Mouse (Mus musculus): Measurements from ENCODE around the gene Ccdc28b. TPM values are rescaled to one million over a fixed set of nuclear protein-coding genes. Genes with fewer than 3 reads are reported as not detected.

Gene Ccdc28b
- total and polyA plus RNA-seq, 3 experiments, result 18.3 to 29.1 TPM; not detected in 1

GRCm38 (mm10) chr4:129626035-129626434 lies 2.3 kb upstream of the Ccdc28b start:
- peaks cover 4 to 9% of the 10 kb centered on the region in 2 experiments for H3K36me3 ChIP-seq (ENCODE audit: control insufficient read depth in 1 of 2, insufficient read depth in 2 of 2, low read length in 2 of 2)
- no peaks in the 10 kb centered on the region for H3K27me3 ChIP-seq (ENCODE audit: control insufficient read depth in 1 of 2, insufficient read depth in 2 of 2, low read length in 2 of 2)
- no peak overlapping the region for H3K9ac ChIP-seq (ENCODE audit: control insufficient read depth, low read depth, low read length, poor library complexity, severe bottlenecking)
- no peaks in the 10 kb centered on the region for H3K9me3 ChIP-seq (replicated peaks; ENCODE audit: insufficient read depth, low read length)
- H3K4me1 ChIP-seq (ENCODE audit: control insufficient read depth in 1 of 2, insufficient read depth in 2 of 2, low read length in 2 of 2), result peaks cover 3 to 17% of the 10 kb centered on the region in 2 experiments; a peak in 3 of 4 replicates
- H3K79me2 ChIP-seq (ENCODE audit: control insufficient read depth, insufficient read depth, low read length, poor library complexity), result no peaks in the 10 kb centered on the region; the same call in 1 of the 2 replicates
- H3K4me3 ChIP-seq (ENCODE audit: control insufficient read depth in 1 of 2, insufficient read depth in 1 of 2, low read depth in 2 of 2, low read length in 2 of 2), result no peak overlapping the region
- TF ChIP-seq TCF12 (IDR thresholded peaks at IDR 0.05; ENCODE audit: low read depth, low read length), result no peak
- no peak for TF ChIP-seq ELF1 (IDR thresholded peaks at IDR 0.05; ENCODE audit: low read depth, low read length)
- TF ChIP-seq CHD2 (IDR thresholded peaks at IDR 0.05; ENCODE audit: low read length), result no peak
- TF ChIP-seq HCFC1 (IDR thresholded peaks at IDR 0.05; ENCODE audit: low read depth, low read length), result no peak
- TF ChIP-seq E2F4 (IDR thresholded peaks at IDR 0.05; ENCODE audit: borderline replicate concordance, low read depth, low read length), result no peak
- no peak for TF ChIP-seq KAT2A (conservative IDR thresholded peaks at IDR 0.05; ENCODE audit: low read depth, low read length)
- TF ChIP-seq POLR2AphosphoS2 (IDR thresholded peaks at IDR 0.05; ENCODE audit: low read length), result no peak
- DNase-seq (ENCODE audit: low read depth, low spot score), result no peak
- no peak overlapping the region for H3K27ac ChIP-seq (ENCODE audit: control insufficient read depth, low read depth, low read length)

DNA sequence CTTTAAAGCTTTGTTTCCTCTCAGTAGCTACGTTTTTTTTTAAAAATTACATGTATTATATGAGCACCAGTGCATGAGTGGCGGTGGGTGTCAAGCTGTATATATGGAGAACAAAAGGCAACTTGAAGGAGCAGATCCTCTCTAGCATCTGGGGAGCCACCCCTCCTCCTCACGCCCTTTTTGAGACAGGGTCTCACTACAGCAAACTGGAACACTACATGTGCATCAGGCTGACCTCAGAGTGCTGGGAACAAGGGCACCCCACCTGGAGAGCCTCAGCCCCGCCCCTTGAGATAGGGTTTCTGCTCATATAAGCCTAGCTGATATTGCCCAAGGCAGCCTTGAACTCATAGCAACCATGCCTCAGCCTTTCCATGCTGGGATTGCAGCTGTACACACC lies 1.7 kb upstream of the Ccdc28b start:
- Histone ChIP-seq H3K27ac (ENCODE audit: control insufficient read depth, low read depth, low read length) (peak overlapping the region; percentile 48), H3K9ac (ENCODE audit: control insufficient read depth, low read depth, low read length, poor library complexity, severe bottlenecking) (no peak overlapping the region), H3K4me3 (ENCODE audit: control insufficient read depth in 1 of 2, insufficient read depth in 1 of 2, low read depth in 2 of 2, low read length in 2 of 2) (no peak overlapping the region), H3K9me3 (replicated peaks; ENCODE audit: insufficient read depth, low read length) (no peaks in the 10 kb centered on the region), H3K79me2 (ENCODE audit: control insufficient read depth, insufficient read depth, low read length, poor library complexity) (no peaks in the 10 kb centered on the region; the same call in 1 of the 2 replicates), H3K27me3 (ENCODE audit: control insufficient read depth in 1 of 2, insufficient read depth in 2 of 2, low read length in 2 of 2) (no peaks in the 10 kb centered on the region), H3K4me1 (ENCODE audit: control insufficient read depth in 1 of 2, insufficient read depth in 2 of 2, low read length in 2 of 2) (peaks cover 3 to 17% of the 10 kb centered on the region in 2 experiments; a peak in 3 of 4 replicates), H3K36me3 (ENCODE audit: control insufficient read depth in 1 of 2, insufficient read depth in 2 of 2, low read length in 2 of 2) (peaks cover under 1 to 9% of the 10 kb centered on the region in 2 experiments)
- DNase-seq (ENCODE audit: low read depth, low spot score), result peak; percentile 50
- TF ChIP-seq POLR2AphosphoS5 (IDR thresholded peaks at IDR 0.05; ENCODE audit: borderline replicate concordance, low read depth, low read length) (no peak), MAX (IDR thresholded peaks at IDR 0.05; ENCODE audit: low read length) (no peak), JUND (IDR thresholded peaks at IDR 0.05; ENCODE audit: low read depth, low read length) (no peak), SIN3A (IDR thresholded peaks at IDR 0.05; ENCODE audit: low read length) (no peak), RAD21 (IDR thresholded peaks at IDR 0.05; ENCODE audit: low read depth, low read length) (no peak), SMC3 (IDR thresholded peaks at IDR 0.05; ENCODE audit: low read depth, low read length) (no peak), ZMIZ1 (IDR thresholded peaks at IDR 0.05; ENCODE audit: low read depth, low read length) (no peak), E2F4 (IDR thresholded peaks at IDR 0.05; ENCODE audit: borderline replicate concordance, low read depth, low read length) (no peak), ELF1 (IDR thresholded peaks at IDR 0.05; ENCODE audit: low read depth, low read length) (no peak), GATA1 (IDR thresholded peaks at IDR 0.05; ENCODE audit: low read depth, low read length) (no peak)

DNA sequence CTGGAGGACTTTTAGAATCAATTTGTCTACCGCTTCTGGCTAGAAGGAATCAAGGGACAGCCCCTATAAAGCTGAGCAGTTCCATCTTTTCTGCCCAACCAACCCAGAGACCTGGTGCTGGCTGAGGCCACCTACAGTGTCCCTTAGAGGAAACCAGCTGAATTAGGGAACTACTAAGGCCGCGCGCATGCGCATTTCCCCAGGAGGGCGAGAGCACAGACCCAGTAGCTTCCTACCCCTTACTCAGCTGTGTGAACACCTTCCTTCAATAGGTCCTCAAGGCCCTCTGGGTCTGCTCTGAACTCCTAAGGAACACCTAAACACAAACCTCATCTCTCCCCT lies 1.3 kb upstream of the Ccdc28b start:
- Histone ChIP-seq H3K27me3 (ENCODE audit: control insufficient read depth in 1 of 2, insufficient read depth in 2 of 2, low read length in 2 of 2) (no peaks in the 10 kb centered on the region), H3K4me1 (ENCODE audit: control insufficient read depth in 1 of 2, insufficient read depth in 2 of 2, low read length in 2 of 2) (peaks cover 3 to 17% of the 10 kb centered on the region in 2 experiments; a peak in 3 of 4 replicates), H3K4me3 (ENCODE audit: control insufficient read depth in 1 of 2, insufficient read depth in 1 of 2, low read depth in 2 of 2, low read length in 2 of 2) (peak overlapping the region in 1 of 2 experiments; percentile 38; a peak in 1 of 4 replicates), H3K79me2 (ENCODE audit: control insufficient read depth, insufficient read depth, low read length, poor library complexity) (no peaks in the 10 kb centered on the region; the same call in 1 of the 2 replicates), H3K36me3 (ENCODE audit: control insufficient read depth in 1 of 2, insufficient read depth in 2 of 2, low read length in 2 of 2) (peaks cover 0 to 9% of the 10 kb centered on the region in 2 experiments), H3K9me3 (replicated peaks; ENCODE audit: insufficient read depth, low read length) (no peaks in the 10 kb centered on the region), H3K9ac (ENCODE audit: control insufficient read depth, low read depth, low read length, poor library complexity, severe bottlenecking) (peak overlapping the region; percentile 38), H3K27ac (ENCODE audit: control insufficient read depth, low read depth, low read length) (peak overlapping the region; percentile 48)
- TF ChIP-seq RAD21 (IDR thresholded peaks at IDR 0.05; ENCODE audit: low read depth, low read length) (no peak), MAZ (IDR thresholded peaks at IDR 0.05; ENCODE audit: low read depth, low read length) (no peak), NRF1 (IDR thresholded peaks at IDR 0.05; ENCODE audit: insufficient read depth, low read depth, low read length, poor library complexity, severe bottlenecking) (peak; percentile 73), MXI1 (IDR thresholded peaks at IDR 0.05; ENCODE audit: low read depth, low read length) (peak; percentile 23; the same call in 1 of the 2 replicates), GATA1 (IDR thresholded peaks at IDR 0.05; ENCODE audit: low read depth, low read length) (no peak), ZKSCAN1 (IDR thresholded peaks at IDR 0.05; ENCODE audit: low read depth, low read length) (no peak), MYB (IDR thresholded peaks at IDR 0.05; ENCODE audit: low read depth, low read length) (no peak), POLR2AphosphoS2 (IDR thresholded peaks at IDR 0.05; ENCODE audit: low read length) (0 out of 2 replicates have a peak, but pooled peaks have one; percentile 39), TBP (IDR thresholded peaks at IDR 0.05; ENCODE audit: low read depth, low read length) (no peak), USF1 (IDR thresholded peaks at IDR 0.05; ENCODE audit: low read depth, low read length) (no peak), ZMIZ1 (IDR thresholded peaks at IDR 0.05; ENCODE audit: low read depth, low read length) (0 out of 2 replicates have a peak, but pooled peaks have one; percentile 45), ZC3H11A (IDR thresholded peaks at IDR 0.05; ENCODE audit: low read depth, low read length) (no peak), JUND (IDR thresholded peaks at IDR 0.05; ENCODE audit: low read depth, low read length) (no peak), SIN3A (IDR thresholded peaks at IDR 0.05; ENCODE audit: low read length) (peak; percentile 23; the same call in 1 of the 2 replicates), HCFC1 (IDR thresholded peaks at IDR 0.05; ENCODE audit: low read depth, low read length) (0 out of 2 replicates have a peak, but pooled peaks have one; percentile 34), POLR2A (IDR thresholded peaks at IDR 0.05; ENCODE audit: control insufficient read depth in 1 of 2, insufficient read depth in 1 of 2, low read depth in 1 of 2, low read length in 2 of 2, poor library complexity in 1 of 2) (no peak), CTCF (IDR thresholded peaks at IDR 0.05 in 2 of 3, conservative IDR thresholded peaks at IDR 0.05 in 1 of 3; ENCODE audit: control insufficient read depth in 1 of 3, insufficient read depth in 1 of 3, low read depth in 2 of 3, low read length in 3 of 3, poor library complexity in 1 of 3, severe bottlenecking in 1 of 3) (no peak), KAT2A (conservative IDR thresholded peaks at IDR 0.05; ENCODE audit: low read depth, low read length) (no peak)
- peak; percentile 78 for DNase-seq (ENCODE audit: low read depth, low spot score)

Measured in MEL (cell line).